Mouse (Mus musculus) ES-E14 (cell line): Measurements from ENCODE around the gene Il21r.

Source experiments
- CHD2 ChIP-seq: IDR thresholded peaks from 2 replicates; pipeline ENCODE4 v1.6.1; 2014; ENCODE audit warnings: mild to moderate bottlenecking, low read depth, low read length, inconsistent platforms
- ZC3H11A ChIP-seq: IDR thresholded peaks from 2 replicates; pipeline ENCODE4 v1.6.1; 2012; ENCODE audit warnings: low read depth, mild to moderate bottlenecking, inconsistent platforms, low read length, borderline replicate concordance
- ZNF384 ChIP-seq: IDR thresholded peaks from 2 replicates; pipeline ENCODE4 v1.6.1; 2012; ENCODE audit warnings: low read depth, low read length, inconsistent platforms

DNA sequence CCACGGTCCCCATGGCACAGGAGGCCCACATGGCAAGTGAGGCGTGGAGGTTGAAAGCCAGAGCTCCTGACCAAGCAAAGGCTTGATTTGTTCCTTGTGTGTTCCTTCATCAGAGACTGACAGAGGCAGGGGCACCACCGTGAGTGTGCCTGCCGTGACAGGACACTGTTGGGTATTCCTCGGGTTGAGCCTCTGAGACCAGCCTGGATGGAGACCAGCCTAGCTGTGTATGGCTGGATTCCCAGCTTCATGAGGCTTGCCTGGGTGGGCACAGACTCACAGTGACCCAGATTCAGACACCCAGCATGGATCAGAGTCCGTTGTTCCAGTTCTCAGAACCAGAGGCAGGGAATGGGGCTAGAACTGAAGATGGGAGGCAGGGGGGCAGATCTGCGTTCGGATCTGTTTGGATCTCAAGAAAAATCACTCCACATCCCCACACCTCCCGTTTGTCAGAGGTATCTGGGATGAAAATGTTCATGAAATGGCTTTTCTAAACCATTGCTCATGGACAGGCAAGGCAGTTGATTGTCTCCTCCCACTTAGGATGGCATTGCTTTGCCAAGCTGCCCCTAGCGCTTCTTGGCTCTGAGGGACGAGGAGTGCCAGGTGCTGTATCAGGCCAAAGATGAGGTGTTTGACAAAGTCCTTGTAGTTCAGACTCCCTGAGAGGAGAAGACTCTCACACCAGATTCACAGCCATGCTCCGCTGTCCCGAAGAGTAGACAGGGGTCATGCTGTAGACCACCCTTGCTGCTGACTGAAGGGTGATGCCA lies 49.4 kb upstream of the Il21r start:
- no peak for TF ChIP-seq ZC3H11A
- TF ChIP-seq CHD2, result no peak
- TF ChIP-seq ZNF384, result no peak
